Mouse (Mus musculus): Measurements from ENCODE around the gene Tpd52l2.

Gene Tpd52l2

GRCm38 (mm10) chr2:181487338-181488277 lies 9.3 kb upstream of the Tpd52l2 start:
- peak; percentile 28 for DNase-seq (ENCODE audit: low read depth, low spot score)

DNA sequence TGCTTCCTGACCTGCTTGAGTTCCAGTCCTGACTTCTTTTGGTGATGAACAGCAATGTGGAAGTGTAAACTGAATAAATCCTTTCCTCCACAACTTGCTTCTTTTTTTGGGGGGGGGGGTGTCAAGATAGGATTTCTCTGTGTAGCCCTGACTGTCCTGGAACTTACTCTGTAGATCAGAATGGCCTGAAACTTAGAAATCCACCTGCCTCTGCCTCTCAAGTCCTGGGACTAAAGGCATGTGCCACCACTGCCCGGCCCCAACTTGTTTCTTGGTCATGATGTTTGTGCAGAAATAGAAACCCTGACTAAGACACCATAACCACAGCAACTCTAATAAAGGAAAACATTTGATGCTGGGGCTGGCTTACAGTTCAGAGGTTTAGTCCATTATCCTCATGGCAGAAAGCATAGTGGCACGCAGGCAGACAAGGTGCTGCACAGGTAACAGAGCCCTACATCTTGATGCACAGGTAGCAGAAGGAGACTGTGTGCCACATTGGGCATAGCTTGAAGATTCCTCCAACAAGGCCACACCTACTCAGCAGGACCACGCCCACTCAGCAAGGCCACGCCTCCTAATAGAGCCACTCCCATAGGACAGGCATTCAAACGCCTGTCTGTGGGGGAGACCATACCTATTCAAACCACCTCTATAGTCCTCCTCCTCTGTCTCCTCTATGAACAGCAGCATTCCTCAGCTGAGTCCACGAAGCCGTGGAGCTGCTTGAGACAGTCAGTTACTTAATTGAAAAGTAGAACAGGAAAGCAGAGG lies 5.3 kb upstream of the Tpd52l2 start:
- peak; percentile 90 for DNase-seq (ENCODE audit: low read depth, low spot score)

- no peak for DNase-seq (ENCODE audit: low read depth, low spot score)
Observed at GRCm38 (mm10) chr2:181492206-181492605, 4.7 kb upstream of the Tpd52l2 start.

DNA sequence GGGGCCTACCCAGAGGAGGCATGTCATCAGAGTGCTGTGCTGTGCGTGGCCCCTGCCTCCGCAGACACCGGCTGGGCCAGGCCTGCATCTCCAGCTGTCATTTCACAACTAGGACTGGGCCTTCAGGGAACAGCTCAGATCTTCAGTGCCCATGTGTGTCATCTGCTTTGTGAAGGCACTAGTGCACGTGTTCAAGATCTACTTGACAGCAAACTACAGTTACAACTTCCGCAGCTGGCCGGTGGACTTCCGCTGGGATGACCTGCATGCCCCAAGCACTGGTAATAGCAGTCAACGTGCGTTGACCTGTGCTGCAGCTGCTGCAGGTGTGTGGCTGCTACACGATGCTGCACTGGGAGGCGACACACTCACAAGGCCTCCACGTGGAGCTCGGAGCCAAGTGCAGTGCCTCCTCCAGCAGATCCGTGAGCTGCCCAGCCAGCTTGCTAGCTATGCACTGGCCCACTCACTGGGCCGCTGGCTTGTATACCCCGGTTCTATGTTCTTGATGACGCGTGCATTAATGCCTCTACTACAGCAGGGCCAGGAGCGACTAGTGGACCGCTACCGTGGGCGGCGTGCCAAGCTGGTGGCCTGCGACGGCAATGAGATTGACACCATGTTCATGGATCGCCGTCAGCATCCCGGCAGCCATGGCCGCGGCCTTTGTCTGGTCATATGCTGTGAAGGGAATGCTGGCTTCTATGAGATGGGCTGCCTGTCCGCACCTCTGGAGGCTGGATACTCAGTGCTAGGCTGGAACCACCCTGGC lies 3.6 kb upstream of the Tpd52l2 start, which contains the start of gene Abhd16b:
Gene Abhd16b, plus strand, starts transcription at position 51 of the 772 bp plus-strand sequence.
- DNase-seq (ENCODE audit: low read depth, low spot score): no peak

GRCm38 (mm10) chr2:181494266-181494945 lies 2.5 kb upstream of the Tpd52l2 start:
- DNase-seq (ENCODE audit: low read depth, low spot score): no peak

DNA sequence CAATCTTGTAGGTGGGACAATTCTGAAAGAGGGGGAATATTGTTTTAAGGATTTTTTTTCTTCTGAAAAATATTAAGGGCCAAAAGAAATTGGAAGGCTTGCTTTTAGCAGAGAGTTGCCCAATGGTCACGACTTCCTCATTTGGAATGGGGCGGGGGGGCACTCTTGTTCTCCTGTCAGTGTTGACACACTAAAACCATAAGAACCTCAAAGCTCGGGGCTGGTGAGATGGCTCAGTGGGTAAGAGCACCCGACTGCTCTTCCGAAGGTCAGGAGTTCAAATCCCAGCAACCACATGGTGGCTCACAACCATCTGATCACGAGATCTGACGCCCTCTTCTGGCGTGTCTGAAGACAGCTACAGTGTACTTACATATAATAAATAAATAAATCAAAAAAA lies 1.1 kb upstream of the Tpd52l2 start:
- peak; percentile 23 for DNase-seq (ENCODE audit: low read depth, low spot score)

GRCm38 (mm10) chr2:181496281-181496680 lies 661 bp upstream of the Tpd52l2 start:
- peak; percentile 79 for DNase-seq (ENCODE audit: low read depth, low spot score)

GRCm38 (mm10) chr2:181497548-181497875 lies 570 bp downstream of the Tpd52l2 start:
- peak; percentile 86 for DNase-seq (ENCODE audit: low read depth, low spot score)

DNA sequence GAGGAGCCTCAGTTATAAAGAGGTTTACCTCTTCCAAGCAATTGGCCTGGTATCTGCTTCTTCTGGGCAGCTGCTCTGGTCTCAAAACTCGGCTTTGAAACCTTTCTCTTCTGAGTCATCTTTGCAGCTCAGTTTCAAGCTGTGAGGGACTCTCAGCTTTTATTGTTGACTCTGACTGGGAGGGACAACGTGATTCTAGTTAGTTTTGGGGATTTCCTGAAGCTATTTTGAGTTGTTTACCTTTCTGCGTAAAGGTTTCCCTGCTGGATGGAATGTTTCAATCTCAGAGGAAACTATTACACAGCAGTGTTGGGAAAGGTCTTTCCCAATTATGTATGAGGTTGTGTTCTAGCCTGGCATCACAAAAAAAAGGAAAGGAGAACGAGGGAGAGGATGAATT lies 1.7 kb downstream of the Tpd52l2 start:
- DNase-seq (ENCODE audit: low read depth, low spot score): no peak

- DNase-seq (ENCODE audit: low read depth, low spot score): no peak
Observed at GRCm38 (mm10) chr2:181509191-181509590, 12.2 kb downstream of the Tpd52l2 start.

DNA sequence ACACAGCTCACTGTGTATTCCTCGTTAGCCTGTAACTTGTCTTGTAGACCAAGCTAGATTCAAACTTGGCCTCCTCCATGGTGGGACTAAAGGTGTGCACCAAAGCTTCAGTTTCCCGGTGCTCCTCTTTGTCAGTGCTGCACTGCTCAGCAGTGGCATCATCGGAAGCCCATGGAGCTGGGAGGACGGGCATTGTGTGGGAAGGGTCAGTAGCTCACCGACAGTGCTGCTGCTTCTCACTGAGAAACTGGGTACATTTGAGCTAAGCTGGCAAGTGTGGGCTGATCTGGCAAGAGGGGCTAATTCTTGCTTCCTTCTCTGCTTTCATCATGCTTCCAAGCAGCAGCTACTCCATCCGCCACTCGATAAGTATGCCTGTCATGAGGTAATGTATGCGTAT lies 14.3 kb downstream of the Tpd52l2 start:
- no peak for DNase-seq (ENCODE audit: low read depth, low spot score)

GRCm38 (mm10) chr2:181519201-181519600 lies 22.3 kb downstream of the Tpd52l2 start:
- DNase-seq (ENCODE audit: low read depth, low spot score): no peak

DNA sequence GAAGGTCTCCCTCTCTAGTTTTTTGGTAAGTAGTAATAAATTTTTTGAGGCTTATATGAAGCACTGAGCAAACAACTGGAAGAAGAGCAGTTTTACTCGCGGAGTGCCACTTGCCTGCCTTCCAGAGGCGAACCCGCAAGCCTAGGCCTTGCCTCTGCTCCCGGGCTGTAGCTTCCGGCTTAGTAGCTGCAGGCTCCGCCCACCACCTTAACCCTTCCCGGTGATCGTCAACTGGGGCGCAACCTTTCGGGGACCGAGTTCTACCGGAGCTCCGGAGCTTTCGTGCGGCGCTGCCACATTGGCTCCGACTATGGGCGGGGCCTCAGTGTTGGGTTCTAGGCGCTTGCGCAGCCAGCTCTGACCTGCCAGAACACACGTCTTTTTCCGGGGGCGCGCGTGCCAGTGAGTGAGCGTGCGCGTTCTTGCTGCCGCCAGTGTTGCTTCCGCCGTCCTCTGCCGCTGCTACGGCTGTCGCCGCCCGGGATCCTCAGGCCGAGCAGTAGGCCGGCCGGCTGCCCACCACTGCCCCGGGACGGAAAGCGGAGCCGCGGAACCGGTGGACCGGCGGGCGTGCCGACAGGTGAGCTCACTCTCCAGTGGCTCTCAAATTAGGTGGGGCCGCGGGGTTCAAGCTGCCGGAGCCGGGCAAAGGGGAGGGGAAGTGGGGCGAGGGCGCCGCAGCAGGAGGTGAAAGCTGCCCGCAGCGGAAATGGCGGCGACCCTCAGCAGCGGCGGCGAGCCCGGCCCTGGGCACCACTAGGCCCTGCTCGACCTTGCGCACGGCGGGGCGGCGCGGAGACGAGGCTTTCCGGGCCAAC lies 23.4 kb downstream of the Tpd52l2 start, which contains the start of gene Dnajc5:
Gene Dnajc5, plus strand, starts transcription at position 368 of the 818 bp plus-strand sequence.
- peak; percentile 97 for DNase-seq (ENCODE audit: low read depth, low spot score)

- DNase-seq (ENCODE audit: low read depth, low spot score): no peak
Observed at GRCm38 (mm10) chr2:181520936-181521227, 23.9 kb downstream of the Tpd52l2 start.

DNA sequence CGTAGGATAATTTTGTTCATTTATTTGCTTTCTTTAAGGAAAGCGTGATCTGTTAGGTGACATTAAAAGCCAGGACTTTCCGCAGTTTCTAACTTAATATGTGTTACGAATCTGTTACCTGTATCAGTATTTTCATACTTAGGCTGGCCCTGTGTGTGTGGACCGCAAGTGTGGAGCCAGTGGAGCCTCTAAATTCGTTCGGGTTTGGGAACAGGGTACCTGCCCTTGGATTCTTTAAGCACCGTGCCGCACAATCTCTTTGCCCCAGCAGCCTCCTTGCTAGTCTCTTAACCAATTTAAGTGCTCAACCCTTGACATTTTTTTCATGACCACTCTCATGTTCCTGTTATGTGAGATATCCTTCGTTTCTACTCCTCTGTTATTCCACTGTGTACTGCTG lies 24.5 kb downstream of the Tpd52l2 start:
- no peak for DNase-seq (ENCODE audit: low read depth, low spot score)

GRCm38 (mm10) chr2:181522811-181523210 lies 25.9 kb downstream of the Tpd52l2 start:
- DNase-seq (ENCODE audit: low read depth, low spot score): peak; percentile 65

- DNase-seq (ENCODE audit: low read depth, low spot score): no peak
Observed at GRCm38 (mm10) chr2:181525526-181525925, 28.6 kb downstream of the Tpd52l2 start.

GRCm38 (mm10) chr2:181529076-181529475 lies 32.1 kb downstream of the Tpd52l2 start:
- no peak for DNase-seq (ENCODE audit: low read depth, low spot score)

DNA sequence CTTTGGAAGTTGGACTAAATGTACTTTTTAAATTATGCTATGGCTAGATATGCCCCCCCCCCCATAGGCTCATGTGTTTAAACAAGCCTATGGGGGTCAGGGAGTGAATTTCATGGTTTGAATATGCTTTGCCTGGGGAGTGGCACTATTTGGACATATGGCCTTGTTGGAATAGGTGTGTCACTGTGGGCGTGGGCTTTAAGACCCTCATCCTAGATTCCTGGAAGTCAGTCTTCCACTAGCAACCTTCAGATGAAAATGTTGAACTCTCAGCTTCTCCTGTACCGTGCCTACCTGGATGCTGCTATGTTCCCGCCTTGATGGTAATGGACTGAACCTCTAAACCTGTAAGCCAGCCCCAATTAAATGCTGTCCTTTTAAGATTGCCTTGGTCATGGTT lies 35.6 kb downstream of the Tpd52l2 start:
- no peak for DNase-seq (ENCODE audit: low read depth, low spot score)

DNA sequence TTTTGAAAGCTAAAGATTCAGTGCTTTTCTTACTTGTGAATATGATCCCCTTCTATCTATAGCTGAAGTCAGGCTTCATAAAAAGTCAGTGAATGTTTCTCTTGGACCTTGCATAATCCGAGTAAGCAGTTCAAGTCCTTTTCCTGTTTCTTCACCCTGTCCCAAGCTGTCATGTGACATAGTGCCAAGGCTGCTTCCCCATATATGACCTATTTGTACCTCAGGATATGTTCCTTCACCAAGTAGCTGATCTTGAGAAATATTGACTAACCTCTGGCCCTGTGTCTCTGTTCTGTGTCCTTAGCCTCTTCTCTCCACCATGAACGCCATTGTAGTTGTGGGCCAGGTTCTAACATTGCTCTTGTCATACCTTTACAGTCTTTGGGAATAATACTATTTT lies 39.5 kb downstream of the Tpd52l2 start:
- DNase-seq (ENCODE audit: low read depth, low spot score): no peak
